Comparison of ENCODE assay signal across 8 mouse cellular contexts in the genomic region with DNA sequence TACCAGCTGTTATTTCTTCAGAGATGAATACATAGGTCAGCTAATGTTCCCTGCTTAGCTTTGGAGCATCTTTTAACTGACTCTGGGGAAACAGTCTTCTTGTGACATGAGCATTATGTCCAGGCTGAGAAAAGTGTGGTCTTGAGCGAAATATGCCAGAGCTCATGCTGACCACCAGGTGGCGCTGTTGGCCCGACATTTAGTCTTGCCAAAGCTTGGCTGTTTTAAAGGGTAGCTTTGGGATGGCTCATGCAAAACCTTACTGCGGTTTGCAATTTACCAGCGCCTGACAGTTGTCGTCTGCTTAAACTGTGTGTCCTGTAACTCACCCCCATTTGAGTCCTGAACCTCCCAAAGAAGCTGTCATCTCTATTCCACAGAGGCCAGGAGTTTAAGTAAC.
DNase-seq lines count a peak whose midpoint lies in the region; ATAC-seq and TF ChIP-seq lines count a peak whose summit lies in the region.

No protein-coding gene starts in this region.

- WGBS in bone marrow, adult 2 months: 11% methylated on average over 6 of the region's 6 CpGs
- 9% methylated on average over 6 of the region's 6 CpGs for WGBS in embryonic facial prominence, embryonic 14.5 days
- 11% methylated on average over 6 of the region's 6 CpGs for WGBS in heart, postnatal 0 days

- no peak overlapping the region for H3K4me3 ChIP-seq in bone marrow, adult 2 months (replicated peaks; ENCODE audit: control insufficient read depth, low read depth, low read length)
- no peak overlapping the region for H3K4me3 ChIP-seq in embryonic facial prominence, embryonic 14.5 days (ENCODE audit: low read depth, low read length)
- no peak overlapping the region for H3K4me3 ChIP-seq in heart, postnatal 0 days (ENCODE audit: low read depth, low read length)

- TF ChIP-seq POLR2A in bone marrow, adult 2 months (IDR thresholded peaks at IDR 0.05; ENCODE audit: borderline replicate concordance, control insufficient read depth, low read depth, low read length): no peak

- H3K9me3 ChIP-seq in embryonic facial prominence, embryonic 14.5 days (ENCODE audit: control insufficient read depth, low read length): no peaks in the 10 kb centered on the region
- H3K9me3 ChIP-seq in heart, postnatal 0 days (replicated peaks; ENCODE audit: control insufficient read depth, low read length): no peaks in the 10 kb centered on the region

- no peak overlapping the region for H3K4me2 ChIP-seq in embryonic facial prominence, embryonic 14.5 days (ENCODE audit: low read depth, low read length)
- no peak overlapping the region for H3K4me2 ChIP-seq in heart, postnatal 0 days (ENCODE audit: low read depth, low read length)

- H3K36me3 ChIP-seq in embryonic facial prominence, embryonic 14.5 days (ENCODE audit: control insufficient read depth, insufficient read depth, low read length): no peaks in the 10 kb centered on the region
- H3K36me3 ChIP-seq in heart, postnatal 0 days (replicated peaks; ENCODE audit: control insufficient read depth, insufficient read depth, low read length): no peaks in the 10 kb centered on the region

- TF ChIP-seq EP300 in heart, postnatal 0 days (IDR thresholded peaks at IDR 0.05; ENCODE audit: low read depth): no peak

- H3K27ac ChIP-seq in bone marrow, adult 2 months (ENCODE audit: control insufficient read depth, insufficient read depth, low read depth, low read length, poor library complexity): no peak overlapping the region
- no peak overlapping the region for H3K27ac ChIP-seq in embryonic facial prominence, embryonic 14.5 days (replicated peaks; ENCODE audit: low read depth, low read length)
- no peak overlapping the region for H3K27ac ChIP-seq in heart, postnatal 0 days (ENCODE audit: low read depth)

- no peak overlapping the region for H3K9ac ChIP-seq in embryonic facial prominence, embryonic 14.5 days (ENCODE audit: low read depth, low read length)
- no peak overlapping the region for H3K9ac ChIP-seq in heart, postnatal 0 days (replicated peaks; ENCODE audit: low read depth, low read length)

- DNase-seq in MEL-GATA-1-ER (ENCODE audit: extremely low read depth, low read depth): peak; percentile 42
- peak; percentile 91 for DNase-seq in embryonic facial prominence, embryonic 14.5 days (ENCODE audit: low spot score)
- peak; percentile 70 for DNase-seq in heart, postnatal 0 days (ENCODE audit: low spot score)
- DNase-seq in layer of hippocampus, adult 9-10 months (ENCODE audit: low spot score): peak; percentile 47
- peak; percentile 76 for DNase-seq in lung, postnatal 25 days (ENCODE audit: low spot score)
- DNase-seq in right cerebral cortex, postnatal 36 days (ENCODE audit: low spot score in 2 of 2): peak; percentile 33 to 40
- DNase-seq in urinary bladder, postnatal 4 days (ENCODE audit: low spot score in 2 of 2): peak; percentile 60 to 90

- no peaks in the 10 kb centered on the region for H3K27me3 ChIP-seq in embryonic facial prominence, embryonic 14.5 days (replicated peaks; ENCODE audit: control insufficient read depth, insufficient read depth, low read length)
- peaks cover 11% of the 10 kb centered on the region; the same call in 1 of the 2 replicates for H3K27me3 ChIP-seq in heart, postnatal 0 days (ENCODE audit: control insufficient read depth, insufficient read depth, low read length)

- no peaks in the 10 kb centered on the region for H3K4me1 ChIP-seq in bone marrow, adult 2 months (ENCODE audit: control insufficient read depth, insufficient read depth, low read length)
- no peaks in the 10 kb centered on the region for H3K4me1 ChIP-seq in embryonic facial prominence, embryonic 14.5 days (ENCODE audit: control insufficient read depth, insufficient read depth, low read length)
- no peaks in the 10 kb centered on the region for H3K4me1 ChIP-seq in heart, postnatal 0 days (ENCODE audit: control insufficient read depth, insufficient read depth)

- 0 out of 2 replicates have a peak, but pooled peaks have one; percentile 33 for ATAC-seq in embryonic facial prominence, embryonic 14.5 days (ENCODE audit: low read depth)
- 0 out of 2 replicates have a peak, but pooled peaks have one; percentile 36 for ATAC-seq in heart, postnatal 0 days (ENCODE audit: insufficient read depth, low read depth)

- peak; percentile 93 for TF ChIP-seq CTCF in bone marrow, adult 2 months (IDR thresholded peaks at IDR 0.05; ENCODE audit: control insufficient read depth, insufficient read depth, low read length)
- TF ChIP-seq CTCF in heart, postnatal 0 days (IDR thresholded peaks at IDR 0.05; ENCODE audit: low read depth): peak; percentile 95

Comparison
In these comparisons a context has a peak if more than half of its experiments do, and no peak if none do; other contexts are left out.
1. DNase-seq: peak in every context shown above with its lines; median percentile 91 in embryonic facial prominence, embryonic 14.5 days; 76 in lung, postnatal 25 days; 75 in urinary bladder, postnatal 4 days; 70 in heart, postnatal 0 days; 47 in layer of hippocampus, adult 9-10 months; 42 in MEL-GATA-1-ER; 36 in right cerebral cortex, postnatal 36 days.